Mouse (Mus musculus) heart, embryonic 10.5 days (tissue): ENCODE measurements at regions not wholly inside any gene's neighbourhood (a gene's known extent, or its start where the extent isn't known, plus 50 kb on each side); places are given as distances from the start of the nearest gene placed in this dataset.
A peak's percentile ranks its signal among the peaks of the same experiment; 100 is the strongest.

Experiments used
- DNase-seq: peaks from one replicate; pipeline ENCODE4 v3.0.0-alpha.2; 2017; ENCODE audit warnings: low spot score
- H3K27ac ChIP-seq: fragments of 300-500 bp; sonication (generic); 2 replicates; pipeline ENCODE4 v1.5.1; 2016; ENCODE audit warnings: mild to moderate bottlenecking
- H3K27me3 ChIP-seq: fragments of 300-500 bp; sonication (generic); 2 replicates; pipeline ENCODE4 v1.6.1; 2016; ENCODE audit warnings: mild to moderate bottlenecking; ENCODE audit not compliant: poor library complexity, insufficient read depth, severe bottlenecking
- H3K36me3 ChIP-seq: fragments of 300-500 bp; sonication (generic); 2 replicates; pipeline ENCODE4 v1.6.1; 2016; ENCODE audit warnings: mild to moderate bottlenecking, moderate library complexity
- H3K4me1 ChIP-seq: fragments of 300-500 bp; sonication (generic); 2 replicates; pipeline ENCODE4 v1.6.1; 2016; ENCODE audit warnings: mild to moderate bottlenecking
- H3K4me3 ChIP-seq: fragments of 300-500 bp; sonication (generic); 2 replicates; pipeline ENCODE4 v1.5.1; 2016; ENCODE audit warnings: mild to moderate bottlenecking, moderate library complexity
- H3K9me3 ChIP-seq: fragments of 300-500 bp; sonication (generic); 2 replicates; pipeline ENCODE4 v1.6.1; 2016; ENCODE audit warnings: mild to moderate bottlenecking, moderate library complexity
- WGBS: fragments of 180-500 bp; shearing (Covaris S2); methylation state at CpG from one replicate; pipeline ENCODE4 v1.1.7; 2016; 5-methylcytosine and 5-hydroxymethylcytosine counted together

GRCm38 (mm10) chr6:94793555-94793954 is 93.6 kb upstream of the Lrig1 start:
- H3K36me3 ChIP-seq: no peaks in the 10 kb centered on the region
- H3K4me1 ChIP-seq: peaks cover 5% of the 10 kb centered on the region
- no peak overlapping the region for H3K4me3 ChIP-seq
- 87% methylated on average over 6 of the region's 6 CpGs for WGBS
- H3K27ac ChIP-seq: no peak overlapping the region
- no peak for DNase-seq
- no peaks in the 10 kb centered on the region for H3K27me3 ChIP-seq
- no peaks in the 10 kb centered on the region for H3K9me3 ChIP-seq

DNA sequence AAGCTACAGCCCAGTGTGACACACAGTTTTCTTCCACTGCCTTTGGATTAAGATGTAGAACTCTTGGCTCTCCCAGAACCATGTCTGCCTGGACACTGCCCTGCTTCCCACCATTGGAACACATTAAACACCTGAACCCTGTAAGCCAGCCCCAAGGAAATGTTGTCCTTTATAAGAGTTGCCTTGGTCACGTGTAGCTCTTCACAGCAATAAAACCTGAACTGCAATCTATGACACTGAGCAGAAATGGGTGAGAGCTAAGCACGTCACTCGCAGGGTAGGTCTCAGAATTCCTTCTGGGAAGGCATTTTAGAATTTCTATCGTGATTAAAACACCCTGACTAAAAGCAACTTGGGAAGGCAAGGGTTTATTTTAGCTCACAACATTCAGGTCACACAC is 92.4 kb upstream of the Lrig1 start:
- H3K27me3 ChIP-seq: peaks cover 4% of the 10 kb centered on the region; the same call in 1 of the 2 replicates
- no peak for DNase-seq
- peaks cover 5% of the 10 kb centered on the region for H3K4me1 ChIP-seq
- no peak overlapping the region for H3K4me3 ChIP-seq
- no peaks in the 10 kb centered on the region for H3K9me3 ChIP-seq
- H3K36me3 ChIP-seq: no peaks in the 10 kb centered on the region
- WGBS: 72% methylated on average over 4 of the region's 4 CpGs
- no peak overlapping the region for H3K27ac ChIP-seq

DNA sequence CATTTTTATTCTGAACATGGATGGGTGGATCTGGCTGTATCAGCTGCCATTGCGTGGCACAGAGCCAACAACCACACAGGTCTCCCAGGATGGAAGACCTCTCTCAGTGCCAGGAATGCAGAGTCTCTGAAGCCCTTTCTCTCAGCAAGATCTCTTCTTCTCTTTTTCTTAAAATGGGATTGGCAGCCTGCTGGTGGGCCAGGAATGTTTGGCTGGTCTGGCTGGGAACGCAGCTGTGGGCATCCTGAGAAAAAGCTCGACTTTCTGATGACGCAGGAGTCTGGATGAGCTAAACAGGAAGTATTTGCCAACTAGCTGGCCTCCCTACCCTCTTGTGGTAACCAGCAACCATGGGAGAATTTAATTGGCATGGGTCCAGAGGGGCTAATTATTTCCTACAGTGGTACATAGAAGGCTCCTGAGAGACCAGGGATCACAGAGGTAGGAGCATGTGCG is 89.4 kb upstream of the Lrig1 start:
- no peaks in the 10 kb centered on the region for H3K9me3 ChIP-seq
- H3K4me1 ChIP-seq: no peaks in the 10 kb centered on the region
- 72% methylated on average over 5 of the region's 5 CpGs for WGBS
- no peak for DNase-seq
- H3K36me3 ChIP-seq: no peaks in the 10 kb centered on the region
- no peak overlapping the region for H3K27ac ChIP-seq
- H3K27me3 ChIP-seq: peaks cover 11% of the 10 kb centered on the region; the same call in 1 of the 2 replicates
- no peak overlapping the region for H3K4me3 ChIP-seq

DNA sequence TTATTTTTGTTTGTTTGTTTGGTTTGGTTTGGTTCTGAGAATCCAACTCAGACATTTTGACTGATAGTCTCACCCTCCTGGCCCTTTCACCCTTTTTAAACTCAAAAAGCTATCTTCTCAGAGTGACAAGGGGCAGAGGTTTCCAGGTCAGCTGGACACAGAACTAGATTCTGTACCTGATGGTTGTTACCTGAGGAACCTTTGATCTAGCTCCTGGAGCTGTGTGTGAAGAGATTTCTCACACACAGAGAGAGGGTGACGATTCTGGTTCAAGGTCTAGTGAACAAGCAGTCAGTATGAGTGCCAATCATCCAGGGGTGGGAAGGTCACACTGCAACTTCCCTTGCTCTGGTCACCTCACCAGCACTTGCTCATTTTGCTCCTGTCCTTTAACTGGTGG is 83.5 kb upstream of the Lrig1 start:
- no peak for DNase-seq
- Histone ChIP-seq H3K27me3 (peaks cover 11% of the 10 kb centered on the region; the same call in 1 of the 2 replicates), H3K4me1 (no peaks in the 10 kb centered on the region), H3K4me3 (no peak overlapping the region), H3K27ac (no peak overlapping the region), H3K36me3 (no peaks in the 10 kb centered on the region), H3K9me3 (no peaks in the 10 kb centered on the region)
- 66% methylated on average over 1 of the region's 1 CpGs for WGBS

DNA sequence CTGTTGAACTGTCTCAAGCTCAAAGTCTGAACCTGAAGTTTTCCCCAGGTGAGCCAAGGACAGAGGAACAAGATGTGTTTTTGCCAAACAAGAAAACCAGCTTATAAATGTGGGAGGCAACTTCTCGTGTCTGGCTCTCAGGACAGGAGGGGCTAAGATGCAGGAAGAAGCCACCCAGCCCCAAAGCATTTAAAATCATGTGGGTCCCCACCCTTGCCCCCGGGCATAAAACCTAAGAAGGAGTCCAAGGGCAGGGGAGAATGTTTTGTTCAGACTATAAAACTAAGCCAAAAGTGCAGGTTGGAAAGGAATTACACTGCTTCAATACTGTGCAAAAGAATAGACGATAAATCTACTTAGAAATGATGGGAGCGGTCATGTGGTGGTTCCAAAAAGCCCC is 80.7 kb upstream of the Lrig1 start:
- H3K4me3 ChIP-seq: no peak overlapping the region
- no peaks in the 10 kb centered on the region for H3K36me3 ChIP-seq
- DNase-seq: no peak
- H3K4me1 ChIP-seq: no peaks in the 10 kb centered on the region
- 0 out of 2 replicates have a peak, but pooled peaks cover 7% of the 10 kb centered on the region for H3K27me3 ChIP-seq
- no peaks in the 10 kb centered on the region for H3K9me3 ChIP-seq
- WGBS: 81% methylated on average over 4 of the region's 4 CpGs
- H3K27ac ChIP-seq: no peak overlapping the region

GRCm38 (mm10) chr6:94779854-94780253 is 79.9 kb upstream of the Lrig1 start:
- H3K27me3 ChIP-seq: 0 out of 2 replicates have a peak, but pooled peaks cover 1% of the 10 kb centered on the region
- no peak overlapping the region for H3K4me3 ChIP-seq
- H3K36me3 ChIP-seq: no peaks in the 10 kb centered on the region
- DNase-seq: no peak
- H3K9me3 ChIP-seq: no peaks in the 10 kb centered on the region
- 70% methylated on average over 7 of the region's 7 CpGs for WGBS
- no peaks in the 10 kb centered on the region for H3K4me1 ChIP-seq
- H3K27ac ChIP-seq: no peak overlapping the region

DNA sequence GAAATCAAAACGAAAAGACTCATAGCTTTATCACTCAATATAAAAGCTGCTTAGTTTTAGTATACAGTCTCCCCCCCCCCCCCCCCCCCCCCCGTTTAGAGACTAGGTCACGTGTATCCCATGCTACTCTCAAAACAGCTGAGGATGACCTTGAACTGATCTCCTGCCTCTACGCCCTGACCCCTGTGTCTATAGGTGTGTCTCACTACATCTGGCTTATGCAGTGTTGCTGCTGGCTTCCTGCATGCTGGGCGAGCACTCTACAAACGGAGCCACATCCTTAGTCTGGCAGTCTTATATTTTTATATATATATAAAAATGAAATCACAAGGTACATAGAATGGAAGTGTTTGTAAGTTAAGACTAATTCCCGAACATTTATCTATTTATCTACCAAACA is 79.3 kb upstream of the Lrig1 start:
- H3K27ac ChIP-seq: no peak overlapping the region
- WGBS: 69% methylated on average over 7 of the region's 7 CpGs
- H3K36me3 ChIP-seq: no peaks in the 10 kb centered on the region
- peaks cover 2% of the 10 kb centered on the region for H3K4me1 ChIP-seq
- no peak overlapping the region for H3K4me3 ChIP-seq
- no peak for DNase-seq
- no peaks in the 10 kb centered on the region for H3K27me3 ChIP-seq
- no peaks in the 10 kb centered on the region for H3K9me3 ChIP-seq

DNA sequence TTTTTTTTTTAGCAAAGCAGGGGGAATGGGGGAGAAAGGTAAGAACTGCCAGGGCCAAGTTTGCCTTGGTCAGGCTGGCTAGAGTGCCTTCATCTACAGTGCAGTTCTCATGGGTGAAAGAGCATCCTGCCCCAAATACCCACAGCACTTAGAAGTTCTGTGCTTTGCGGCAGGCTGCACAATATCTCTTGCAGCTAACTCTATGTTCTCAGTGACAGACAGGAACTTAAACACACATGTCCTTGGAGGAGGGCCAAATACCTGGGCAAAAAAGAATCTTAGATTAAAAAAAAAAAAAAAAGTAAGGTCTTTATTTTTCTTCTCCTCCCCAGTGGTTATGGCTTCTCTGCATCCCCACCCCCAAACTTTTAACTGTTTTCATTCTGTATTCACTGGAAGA is 78.8 kb upstream of the Lrig1 start:
- H3K4me3 ChIP-seq: no peak overlapping the region
- H3K9me3 ChIP-seq: no peaks in the 10 kb centered on the region
- H3K27me3 ChIP-seq: no peaks in the 10 kb centered on the region
- peaks cover 6% of the 10 kb centered on the region for H3K4me1 ChIP-seq
- no peak for DNase-seq
- no peaks in the 10 kb centered on the region for H3K36me3 ChIP-seq
- H3K27ac ChIP-seq: no peak overlapping the region
- 64% methylated on average over 1 of the region's 1 CpGs for WGBS

GRCm38 (mm10) chr6:94776585-94776984 is 76.6 kb upstream of the Lrig1 start:
- Histone ChIP-seq H3K27me3 (peaks cover 4% of the 10 kb centered on the region; the same call in 1 of the 2 replicates), H3K36me3 (no peaks in the 10 kb centered on the region), H3K4me1 (peaks cover 20% of the 10 kb centered on the region), H3K4me3 (no peak overlapping the region), H3K27ac (no peak overlapping the region), H3K9me3 (no peaks in the 10 kb centered on the region)
- DNase-seq: no peak
- 62% methylated on average over 4 of the region's 4 CpGs for WGBS

GRCm38 (mm10) chr6:94774871-94775270 is 74.9 kb upstream of the Lrig1 start:
- H3K27me3 ChIP-seq: peaks cover 7% of the 10 kb centered on the region; the same call in 1 of the 2 replicates
- WGBS: 91% methylated on average over 3 of the region's 3 CpGs
- no peak overlapping the region for H3K27ac ChIP-seq
- no peak overlapping the region for H3K4me3 ChIP-seq
- H3K4me1 ChIP-seq: peaks cover 20% of the 10 kb centered on the region
- no peaks in the 10 kb centered on the region for H3K9me3 ChIP-seq
- no peaks in the 10 kb centered on the region for H3K36me3 ChIP-seq
- no peak for DNase-seq

DNA sequence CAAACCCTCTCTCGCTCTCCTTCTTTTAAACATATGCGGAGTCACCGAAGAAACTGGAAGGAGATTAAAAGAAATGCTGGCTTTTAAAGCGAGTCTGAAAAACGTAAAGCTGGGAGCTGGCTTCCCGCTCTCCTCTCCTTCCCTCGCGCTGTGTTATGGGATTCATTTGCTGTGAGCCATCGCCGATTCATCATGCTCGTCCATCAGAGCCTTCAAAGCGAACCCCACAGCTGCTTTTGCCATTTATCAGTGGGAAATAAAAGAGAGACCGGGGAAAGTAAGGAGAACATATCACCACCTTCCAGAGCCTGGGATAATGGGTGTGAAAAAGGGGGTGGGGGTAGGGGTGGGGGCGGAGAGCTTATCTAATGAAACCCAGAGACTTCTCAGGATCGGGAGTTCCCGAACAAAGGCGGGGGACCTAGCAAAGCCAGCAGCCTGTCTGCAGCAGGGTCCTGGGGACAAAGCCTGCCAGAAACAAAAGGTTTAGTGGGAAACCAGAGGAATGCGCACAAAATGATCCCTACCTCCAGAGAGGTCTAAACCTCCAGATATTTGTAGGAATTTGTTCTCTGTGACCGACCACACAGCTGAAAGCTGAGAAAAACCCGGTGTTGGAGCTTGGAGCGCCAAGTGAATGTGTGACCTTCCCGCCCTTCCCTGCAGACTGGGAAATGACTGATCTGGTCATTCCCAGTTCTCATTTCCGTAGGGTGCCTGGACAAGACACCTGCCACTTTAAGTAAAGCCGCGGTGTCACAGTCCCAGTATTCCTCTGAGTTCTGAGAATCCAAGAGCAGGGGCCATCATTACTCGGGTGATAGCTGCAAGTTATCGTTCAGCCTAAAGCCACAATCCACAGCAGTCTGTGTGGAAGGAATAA is 73.9 kb upstream of the Lrig1 start:
- Histone ChIP-seq H3K4me1 (peaks cover 20% of the 10 kb centered on the region), H3K36me3 (no peaks in the 10 kb centered on the region), H3K9me3 (no peaks in the 10 kb centered on the region), H3K4me3 (peak overlapping the region; percentile 53), H3K27me3 (peaks cover 7% of the 10 kb centered on the region; the same call in 1 of the 2 replicates), H3K27ac (peak overlapping the region; percentile 88)
- no peak for DNase-seq
- 6% methylated on average over 27 of the region's 27 CpGs for WGBS

GRCm38 (mm10) chr6:94772868-94773603 is 73.1 kb upstream of the Lrig1 start:
- Histone ChIP-seq H3K36me3 (no peaks in the 10 kb centered on the region), H3K4me1 (peaks cover 20% of the 10 kb centered on the region), H3K27me3 (peaks cover 7% of the 10 kb centered on the region; the same call in 1 of the 2 replicates), H3K9me3 (no peaks in the 10 kb centered on the region), H3K4me3 (peak overlapping the region; percentile 53), H3K27ac (peak overlapping the region; percentile 88)
- no peak for DNase-seq
- WGBS: 23% methylated on average over 12 of the region's 12 CpGs

- Histone ChIP-seq H3K36me3 (no peaks in the 10 kb centered on the region), H3K9me3 (no peaks in the 10 kb centered on the region), H3K4me1 (peaks cover 20% of the 10 kb centered on the region), H3K27me3 (peaks cover 7% of the 10 kb centered on the region; the same call in 1 of the 2 replicates), H3K27ac (no peak overlapping the region), H3K4me3 (no peak overlapping the region)
- no peak for DNase-seq
- WGBS: 44% methylated on average over 7 of the region's 7 CpGs
Observed at GRCm38 (mm10) chr6:94772391-94772790, 72.4 kb upstream of the Lrig1 start.
